Mouse (Mus musculus) myocyte (in vitro differentiated cells): ENCODE results near the gene Ptprg. TPM values are rescaled to one million over a fixed set of nuclear protein-coding genes. Genes with fewer than 3 reads are reported as not detected.

ENCODE experiments used
- H3K27me3 ChIP-seq: one replicate; pipeline ENCODE4 v1.6.1; 2011; ENCODE audit not compliant: control insufficient read depth, insufficient read depth, insufficient read length
- H3K36me3 ChIP-seq: one replicate; pipeline ENCODE4 v1.6.1; 2011; ENCODE audit not compliant: control insufficient read depth, insufficient read depth
- H3K4me2 ChIP-seq: one replicate; pipeline ENCODE4 v1.6.1; 2011; ENCODE audit warnings: low read depth, control low read depth
- H3K4me3 ChIP-seq: one replicate; pipeline ENCODE4 v1.5.1; 2011; ENCODE audit warnings: mild to moderate bottlenecking, control low read depth, moderate library complexity
- H3K79me2 ChIP-seq: one replicate; pipeline ENCODE4 v1.6.1; 2011; ENCODE audit not compliant: control insufficient read depth, insufficient read depth
- H3ac ChIP-seq: one replicate; pipeline ENCODE4 v1.6.1; 2011; ENCODE audit not compliant: control insufficient read depth, insufficient read length
- CEBPB ChIP-seq: IDR thresholded peaks from 2 replicates; pipeline ENCODE4 v1.6.1; 2011; ENCODE audit warnings: mild to moderate bottlenecking, moderate library complexity; ENCODE audit not compliant: poor library complexity, insufficient read depth, severe bottlenecking
- E2F4 ChIP-seq: IDR thresholded peaks from one replicate; pipeline ENCODE4 v1.6.1; 2011; ENCODE audit warnings: mild to moderate bottlenecking, control low read depth, moderate library complexity; ENCODE audit not compliant: insufficient read depth
- MAX ChIP-seq: IDR thresholded peaks from one replicate; pipeline ENCODE4 v1.6.1; 2011; ENCODE audit warnings: low read depth, mild to moderate bottlenecking, control low read depth
- MYOD1 ChIP-seq, 3 experiments: IDR thresholded peaks; one replicate each; pipeline ENCODE4 v1.6.1; 2011; ENCODE audit warnings: control low read depth in 2 of 3, low read depth in 2 of 3, mild to moderate bottlenecking in 2 of 3, moderate library complexity in 1 of 3; ENCODE audit not compliant: insufficient read length in 2 of 3, control insufficient read depth in 1 of 3
- MYOG ChIP-seq, 3 experiments: IDR thresholded peaks; one replicate each; pipeline ENCODE4 v1.6.1; 2011; ENCODE audit warnings: control low read depth in 2 of 3, low read depth in 2 of 3, mild to moderate bottlenecking in 2 of 3; ENCODE audit not compliant: insufficient read length in 2 of 3, control insufficient read depth in 1 of 3, insufficient read depth in 1 of 3
- POLR2A ChIP-seq: IDR thresholded peaks from one replicate; pipeline ENCODE4 v1.6.1; 2011; ENCODE audit warnings: low read depth, mild to moderate bottlenecking, control low read depth, moderate library complexity; ENCODE audit not compliant: insufficient read length
- POLR2AphosphoS2 ChIP-seq: IDR thresholded peaks from one replicate; pipeline ENCODE4 v1.6.1; 2011; ENCODE audit warnings: low read depth, control low read depth; ENCODE audit not compliant: insufficient read length
- REST ChIP-seq: IDR thresholded peaks from one replicate; pipeline ENCODE4 v1.6.1; 2011; ENCODE audit warnings: mild to moderate bottlenecking, control low read depth, moderate library complexity; ENCODE audit not compliant: insufficient read depth, insufficient read length
- SRF ChIP-seq: IDR thresholded peaks from one replicate; pipeline ENCODE4 v1.6.1; 2011; ENCODE audit warnings: low read depth; ENCODE audit not compliant: control insufficient read depth, insufficient read length
- TCF12 ChIP-seq: IDR thresholded peaks from one replicate; pipeline ENCODE4 v1.6.1; 2011; ENCODE audit warnings: mild to moderate bottlenecking, control low read depth; ENCODE audit not compliant: poor library complexity, insufficient read depth, severe bottlenecking
- TCF3 ChIP-seq: IDR thresholded peaks from one replicate; pipeline ENCODE4 v1.6.1; 2011; ENCODE audit warnings: low read depth, control low read depth; ENCODE audit not compliant: insufficient read length
- USF1 ChIP-seq: IDR thresholded peaks from one replicate; pipeline ENCODE4 v1.6.1; 2011; ENCODE audit warnings: low read depth, mild to moderate bottlenecking, control low read depth, moderate library complexity
- polyA plus RNA-seq: library from polyadenylated mRNA; unstranded; fragments of >200 nt; fragmentation: generic; extraction: Trizol; gene quantifications from one replicate; pipeline ENCODE4 v1.2.1, GENCODE M21; 2012; ENCODE audit warnings: missing spikeins

Ptprg gene
- polyA plus RNA-seq, 1 experiment: 14.4 TPM

GRCm38 (mm10) chr14:11702770-11703477, 149.6 kb downstream of the Ptprg start:
- TF ChIP-seq POLR2A: no peak
- no peak for TF ChIP-seq TCF12
- TF ChIP-seq SRF: no peak
- no peak for TF ChIP-seq REST
- no peak for TF ChIP-seq MAX
- no peak for TF ChIP-seq CEBPB
- TF ChIP-seq MYOD1 (IDR thresholded peaks at IDR 0.05; ENCODE audit: control insufficient read depth in 1 of 3, insufficient read length in 2 of 3, low read depth in 2 of 3): no peak
- TF ChIP-seq MYOG (IDR thresholded peaks at IDR 0.05; ENCODE audit: control insufficient read depth in 1 of 3, insufficient read depth in 1 of 3, insufficient read length in 2 of 3, low read depth in 2 of 3): no peak
- no peak for TF ChIP-seq USF1
- TF ChIP-seq POLR2AphosphoS2: no peak
- TF ChIP-seq E2F4: no peak
- no peak for TF ChIP-seq TCF3
- H3K4me3 ChIP-seq: no peak overlapping the region
- no peaks in the 10 kb centered on the region for H3K79me2 ChIP-seq
- H3ac ChIP-seq: no peak overlapping the region
- H3K27me3 ChIP-seq: no peaks in the 10 kb centered on the region
- no peaks in the 10 kb centered on the region for H3K36me3 ChIP-seq
- no peak overlapping the region for H3K4me2 ChIP-seq

- Histone ChIP-seq H3K79me2 (no peaks in the 10 kb centered on the region), H3K4me2 (no peak overlapping the region), H3ac (no peak overlapping the region), H3K4me3 (no peak overlapping the region), H3K36me3 (no peaks in the 10 kb centered on the region), H3K27me3 (no peaks in the 10 kb centered on the region)
- TF ChIP-seq SRF (no peak), MYOD1 (IDR thresholded peaks at IDR 0.05; ENCODE audit: control insufficient read depth in 1 of 3, insufficient read length in 2 of 3, low read depth in 2 of 3) (peak in 2 of 3 experiments; percentile 77 to 80), MYOG (IDR thresholded peaks at IDR 0.05; ENCODE audit: control insufficient read depth in 1 of 3, insufficient read depth in 1 of 3, insufficient read length in 2 of 3, low read depth in 2 of 3) (peak in 2 of 3 experiments; percentile 84 to 92), TCF12 (no peak), POLR2AphosphoS2 (no peak), POLR2A (no peak)
Measured at GRCm38 (mm10) chr14:11704871-11705270, 151.5 kb downstream of the Ptprg start.

- no peak for TF ChIP-seq MAX
- no peak for TF ChIP-seq POLR2AphosphoS2
- TF ChIP-seq USF1: no peak
- no peak for TF ChIP-seq POLR2A
- no peak for TF ChIP-seq E2F4
- TF ChIP-seq TCF3: no peak
- no peak for TF ChIP-seq CEBPB
- TF ChIP-seq MYOG (IDR thresholded peaks at IDR 0.05; ENCODE audit: control insufficient read depth in 1 of 3, insufficient read depth in 1 of 3, insufficient read length in 2 of 3, low read depth in 2 of 3): no peak
- no peak for TF ChIP-seq TCF12
- TF ChIP-seq REST: no peak
- no peak for TF ChIP-seq MYOD1 (IDR thresholded peaks at IDR 0.05; ENCODE audit: control insufficient read depth in 1 of 3, insufficient read length in 2 of 3, low read depth in 2 of 3)
- H3K79me2 ChIP-seq: no peaks in the 10 kb centered on the region
- no peaks in the 10 kb centered on the region for H3K27me3 ChIP-seq
- H3K36me3 ChIP-seq: no peaks in the 10 kb centered on the region
- H3K4me2 ChIP-seq: no peak overlapping the region
- no peak overlapping the region for H3ac ChIP-seq
- no peak overlapping the region for H3K4me3 ChIP-seq
Measured at GRCm38 (mm10) chr14:11709352-11709751, 156.0 kb downstream of the Ptprg start.

- H3K79me2 ChIP-seq: no peaks in the 10 kb centered on the region
- H3K36me3 ChIP-seq: no peaks in the 10 kb centered on the region
- H3K4me3 ChIP-seq: no peak overlapping the region
- no peak for TF ChIP-seq MAX
- TF ChIP-seq SRF: no peak
- TF ChIP-seq TCF3: no peak
- H3ac ChIP-seq: no peak overlapping the region
- H3K27me3 ChIP-seq: no peaks in the 10 kb centered on the region
- H3K4me2 ChIP-seq: no peak overlapping the region
Measured at GRCm38 (mm10) chr14:11709798-11710197, 156.5 kb downstream of the Ptprg start.

DNA sequence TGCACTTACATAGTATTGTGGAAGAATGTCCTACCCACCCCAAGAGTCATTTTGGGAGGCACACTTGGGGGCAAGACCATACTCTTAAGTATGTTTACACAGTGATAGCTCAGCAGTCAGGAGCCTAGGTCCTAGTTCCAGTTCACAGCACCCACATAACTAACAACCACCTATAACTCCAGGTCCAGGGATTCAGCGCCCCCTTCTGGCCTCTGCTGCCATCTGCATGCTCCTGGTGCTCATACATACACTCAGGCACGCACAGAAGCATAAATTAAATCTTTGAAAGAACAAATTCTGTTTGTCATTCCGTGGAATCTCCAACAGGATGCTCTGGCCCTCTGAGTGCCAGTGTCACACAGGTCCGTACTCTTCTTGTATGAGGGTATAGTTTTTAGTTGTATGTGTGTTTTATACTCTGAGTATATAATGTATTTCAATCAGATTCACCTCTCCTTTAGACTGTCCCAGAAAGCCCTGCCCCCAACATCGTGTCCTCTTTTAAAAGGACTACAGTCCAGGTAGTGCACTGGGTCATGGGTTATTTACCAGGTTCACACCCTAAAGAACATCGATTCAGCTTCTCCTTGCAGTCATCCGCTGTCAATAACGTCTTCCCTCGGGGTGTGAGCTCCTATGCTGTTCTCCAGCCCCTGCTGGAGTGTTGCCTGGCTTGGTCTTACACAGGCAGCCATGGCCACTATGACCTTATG, 157.2 kb downstream of the Ptprg start:
- no peaks in the 10 kb centered on the region for H3K79me2 ChIP-seq
- TF ChIP-seq USF1: no peak
- TF ChIP-seq MAX: no peak
- TF ChIP-seq SRF: no peak
- no peak for TF ChIP-seq MYOG (IDR thresholded peaks at IDR 0.05; ENCODE audit: control insufficient read depth in 1 of 3, insufficient read depth in 1 of 3, insufficient read length in 2 of 3, low read depth in 2 of 3)
- no peak for TF ChIP-seq TCF12
- TF ChIP-seq E2F4: no peak
- TF ChIP-seq CEBPB: no peak
- no peak for TF ChIP-seq POLR2AphosphoS2
- no peak for TF ChIP-seq REST
- TF ChIP-seq TCF3: no peak
- no peak for TF ChIP-seq MYOD1 (IDR thresholded peaks at IDR 0.05; ENCODE audit: control insufficient read depth in 1 of 3, insufficient read length in 2 of 3, low read depth in 2 of 3)
- no peak for TF ChIP-seq POLR2A
- no peak overlapping the region for H3K4me3 ChIP-seq
- no peaks in the 10 kb centered on the region for H3K27me3 ChIP-seq
- no peak overlapping the region for H3ac ChIP-seq
- H3K36me3 ChIP-seq: no peaks in the 10 kb centered on the region
- H3K4me2 ChIP-seq: no peak overlapping the region
